Mouse (Mus musculus) ES-E14 (cell line): ENCODE results near the gene Mcidas.

ENCODE experiments used
- CHD2 ChIP-seq: IDR thresholded peaks from 2 replicates; pipeline ENCODE4 v1.6.1; 2014; ENCODE audit warnings: mild to moderate bottlenecking, low read depth, low read length, inconsistent platforms
- HCFC1 ChIP-seq: IDR thresholded peaks from 2 replicates; pipeline ENCODE4 v1.6.1; 2012; ENCODE audit warnings: low read length, inconsistent platforms, borderline replicate concordance; ENCODE audit not compliant: insufficient read depth
- MAFK ChIP-seq: IDR thresholded peaks from 2 replicates; pipeline ENCODE4 v1.6.1; 2014; ENCODE audit warnings: mild to moderate bottlenecking, low read depth, low read length, inconsistent platforms; ENCODE audit not compliant: insufficient read depth
- ZNF384 ChIP-seq: IDR thresholded peaks from 2 replicates; pipeline ENCODE4 v1.6.1; 2012; ENCODE audit warnings: low read depth, low read length, inconsistent platforms

GRCm38 (mm10) chr13:112987991-112988390 is 5.7 kb upstream of the Mcidas start:
- no peak for TF ChIP-seq CHD2
- TF ChIP-seq HCFC1, result no peak; the same call in 1 of the 2 replicates
- TF ChIP-seq MAFK, result no peak
- no peak for TF ChIP-seq ZNF384
